Comparison of ENCODE assay signal across 21 mouse cellular contexts in genomic region chr12:68718946-68719345, GRCm38 (mm10).
DNase-seq lines count a peak whose midpoint lies in the region; ATAC-seq and TF ChIP-seq lines count a peak whose summit lies in the region.
"Had no signal": no experiment of that assay in that cellular context is flagged by ENCODE, and none has a peak within 500 bp of the region (broad histone marks: within the 10 kb centered on the region; RNA-seq: fewer than 3 reads in every experiment).

No protein-coding gene starts in this region.

- no peaks in the 10 kb centered on the region for H3K9me3 ChIP-seq in hindbrain, postnatal 0 days (ENCODE audit: low read length)
- H3K9me3 ChIP-seq in hindbrain, embryonic 11.5 days (ENCODE audit: control insufficient read depth, low read length): no peaks in the 10 kb centered on the region
- H3K9me3 ChIP-seq: embryonic facial prominence, embryonic 10.5 days; heart, embryonic 15.5 days; hindbrain, embryonic 10.5 days; hindbrain, embryonic 15.5 days had no signal

- no peak overlapping the region for H3K4me2 ChIP-seq in hindbrain, postnatal 0 days (ENCODE audit: low read depth, low read length)
- H3K4me2 ChIP-seq in hindbrain, embryonic 11.5 days (replicated peaks; ENCODE audit: low read depth, low read length): no peak overlapping the region
- H3K4me2 ChIP-seq: heart, embryonic 11.5 days; heart, embryonic 15.5 days; hindbrain, embryonic 15.5 days had no signal

- peak; percentile 59 to 77 for DNase-seq in cerebellum, postnatal 10 days
- no peak for DNase-seq in cerebellum, adult 11 months
- DNase-seq in hindbrain, postnatal 0 days (ENCODE audit: low spot score): peak; percentile 44
- DNase-seq in hindbrain, embryonic 11.5 days (ENCODE audit: low spot score): no peak
- DNase-seq in 3T3-L1 (ENCODE audit: low read depth, low spot score): peak; percentile 6
- DNase-seq in adipocyte (ENCODE audit: low spot score): peak; percentile 3
- no peak for DNase-seq in thymus, postnatal 0 days (ENCODE audit: low spot score)
- DNase-seq in left cerebral cortex, adult 18-20 months (ENCODE audit: low spot score in 2 of 2): no peak
- DNase-seq: adrenal gland, postnatal 14 days; cerebellum, adult 9-10 months; gastrocnemius, postnatal 14 days; heart, adult 2 months; heart, postnatal 14 days had no signal

- TF ChIP-seq CTCF in hindbrain, postnatal 0 days (IDR thresholded peaks at IDR 0.05; ENCODE audit: low read depth): no peak

- no peak overlapping the region for H3K4me3 ChIP-seq in hindbrain, postnatal 0 days (ENCODE audit: low read length)
- H3K4me3 ChIP-seq in hindbrain, embryonic 11.5 days (ENCODE audit: low read depth, low read length): no peak overlapping the region
- H3K4me3 ChIP-seq: embryonic facial prominence, embryonic 10.5 days; heart, adult 2 months; heart, embryonic 15.5 days; hindbrain, embryonic 10.5 days; hindbrain, embryonic 15.5 days had no signal

- H3K4me1 ChIP-seq in hindbrain, postnatal 0 days (ENCODE audit: insufficient read depth, low read length): no peaks in the 10 kb centered on the region
- H3K4me1 ChIP-seq in hindbrain, embryonic 11.5 days (replicated peaks; ENCODE audit: control insufficient read depth, insufficient read depth, low read length): no peaks in the 10 kb centered on the region
- H3K4me1 ChIP-seq: embryonic facial prominence, embryonic 10.5 days; heart, embryonic 15.5 days; hindbrain, embryonic 10.5 days; hindbrain, embryonic 15.5 days had no signal

- no peaks in the 10 kb centered on the region for H3K36me3 ChIP-seq in hindbrain, postnatal 0 days (ENCODE audit: insufficient read depth, low read length)
- no peaks in the 10 kb centered on the region for H3K36me3 ChIP-seq in hindbrain, embryonic 11.5 days (ENCODE audit: control insufficient read depth, insufficient read depth, low read length)
- H3K36me3 ChIP-seq: embryonic facial prominence, embryonic 10.5 days; heart, embryonic 15.5 days; hindbrain, embryonic 10.5 days; hindbrain, embryonic 15.5 days had no signal

- no peak overlapping the region for H3K27ac ChIP-seq in hindbrain, postnatal 0 days
- H3K27ac ChIP-seq in hindbrain, embryonic 11.5 days (ENCODE audit: low read depth, low read length): no peak overlapping the region
- H3K27ac ChIP-seq: embryonic facial prominence, embryonic 10.5 days; heart, adult 2 months; heart, embryonic 15.5 days; hindbrain, embryonic 10.5 days; hindbrain, embryonic 15.5 days had no signal

- no peak overlapping the region for H3K9ac ChIP-seq in hindbrain, postnatal 0 days (replicated peaks; ENCODE audit: low read length)
- H3K9ac ChIP-seq in hindbrain, embryonic 11.5 days (ENCODE audit: low read depth, low read length): no peak overlapping the region
- H3K9ac ChIP-seq: heart, embryonic 15.5 days; hindbrain, embryonic 15.5 days had no signal

- ATAC-seq in hindbrain, postnatal 0 days: no peak
- ATAC-seq in hindbrain, embryonic 11.5 days (ENCODE audit: low FRiP score): no peak
- ATAC-seq: forebrain, embryonic 16.5 days; inflammation-experienced regulatory T-cells, adult 6 months; intestine, postnatal 0 days had no signal

- no peaks in the 10 kb centered on the region for H3K27me3 ChIP-seq in hindbrain, postnatal 0 days (ENCODE audit: insufficient read depth, low read length)
- H3K27me3 ChIP-seq in hindbrain, embryonic 11.5 days (ENCODE audit: control insufficient read depth, insufficient read depth, low read length): no peaks in the 10 kb centered on the region
- H3K27me3 ChIP-seq: heart, embryonic 15.5 days; hindbrain, embryonic 15.5 days had no signal

Comparison
In these comparisons a context has a peak if more than half of its experiments do, and no peak if none do; other contexts are left out.
1. DNase-seq: peak in cerebellum, postnatal 10 days (2 of 2), hindbrain, postnatal 0 days (single experiment), 3T3-L1 (single experiment) and adipocyte (single experiment); none in cerebellum, adult 11 months (single experiment), hindbrain, embryonic 11.5 days (single experiment), thymus, postnatal 0 days (single experiment) and left cerebral cortex, adult 18-20 months (0 of 2).